In genomic region chr1:184999071-184999750, GRCm38 (mm10) we compare ENCODE assay signal across 8 mouse cellular contexts. TPM values are rescaled to one million over a fixed set of nuclear protein-coding genes. Genes with fewer than 3 reads are reported as not detected.
DNase-seq lines count a peak whose midpoint lies in the region; ATAC-seq lines count a peak whose summit lies in the region.

TSS of gene Mark1 (minus strand) at chr1:184999570.

- no peaks in the 10 kb centered on the region for H3K9me3 ChIP-seq in lung, embryonic 15.5 days
- no peaks in the 10 kb centered on the region for H3K9me3 ChIP-seq in forebrain, embryonic 11.5 days (ENCODE audit: control insufficient read depth, low read length)
- H3K9me3 ChIP-seq in hindbrain, embryonic 16.5 days (ENCODE audit: control insufficient read depth, low read length): no peaks in the 10 kb centered on the region
- no peaks in the 10 kb centered on the region for H3K9me3 ChIP-seq in liver, embryonic 12.5 days (replicated peaks)

- peak within 1 kb of the TSS; percentile 77 for H3K9ac ChIP-seq in lung, embryonic 15.5 days
- H3K9ac ChIP-seq in forebrain, embryonic 11.5 days (ENCODE audit: low read length): peak within 1 kb of the TSS; percentile 94
- H3K9ac ChIP-seq in hindbrain, embryonic 16.5 days (ENCODE audit: low read depth, low read length): peak within 1 kb of the TSS; percentile 97
- peak within 1 kb of the TSS; percentile 27; the same call in 1 of the 2 replicates for H3K9ac ChIP-seq in liver, embryonic 12.5 days

- H3K27ac ChIP-seq in lung, embryonic 15.5 days: no peak within 1 kb of the TSS
- H3K27ac ChIP-seq in forebrain, embryonic 11.5 days (ENCODE audit: low read depth, low read length): peak within 1 kb of the TSS; percentile 10; the same call in 1 of the 2 replicates
- H3K27ac ChIP-seq in hindbrain, embryonic 16.5 days (ENCODE audit: low read depth, low read length): peak within 1 kb of the TSS; percentile 93
- no peak within 1 kb of the TSS for H3K27ac ChIP-seq in liver, embryonic 12.5 days

- H3K27me3 ChIP-seq in lung, embryonic 15.5 days: peaks cover 5% of the 10 kb centered on the region
- no peaks in the 10 kb centered on the region for H3K27me3 ChIP-seq in forebrain, embryonic 11.5 days (ENCODE audit: control insufficient read depth, insufficient read depth, low read length)
- H3K27me3 ChIP-seq in hindbrain, embryonic 16.5 days (replicated peaks; ENCODE audit: control insufficient read depth, insufficient read depth, low read length): no peaks in the 10 kb centered on the region
- H3K27me3 ChIP-seq in liver, embryonic 12.5 days (replicated peaks): peaks cover 63% of the 10 kb centered on the region

- peak within 1 kb of the TSS; percentile 81 for H3K4me2 ChIP-seq in lung, embryonic 15.5 days
- peak within 1 kb of the TSS; percentile 67 for H3K4me2 ChIP-seq in forebrain, embryonic 11.5 days (ENCODE audit: low read depth, low read length, severe bottlenecking)
- H3K4me2 ChIP-seq in hindbrain, embryonic 16.5 days (ENCODE audit: low read length): peak within 1 kb of the TSS; percentile 65
- peak within 1 kb of the TSS; percentile 75 for H3K4me2 ChIP-seq in liver, embryonic 12.5 days

- H3K36me3 ChIP-seq in lung, embryonic 15.5 days: no peaks in the 10 kb centered on the region
- H3K36me3 ChIP-seq in forebrain, embryonic 11.5 days (ENCODE audit: control insufficient read depth, insufficient read depth, low read length): no peaks in the 10 kb centered on the region
- no peaks in the 10 kb centered on the region for H3K36me3 ChIP-seq in hindbrain, embryonic 16.5 days (ENCODE audit: control insufficient read depth, insufficient read depth, low read length)
- H3K36me3 ChIP-seq in liver, embryonic 12.5 days: no peaks in the 10 kb centered on the region

- DNase-seq in lung, postnatal 14 days: no peak
- DNase-seq in forebrain, embryonic 11.5 days (ENCODE audit: low spot score): peak; percentile 76
- DNase-seq in retina, postnatal 1 day: peak; percentile 63
- no peak for DNase-seq in c-Kit-positive CD71-positive TER-119-positive erythroid progenitor cells, embryonic 14.5 days (ENCODE audit: low spot score)

- WGBS in lung, embryonic 15.5 days: under 1% methylated on average over 80 of the region's 88 CpGs
- under 1% methylated on average over 74 of the region's 88 CpGs for WGBS in forebrain, embryonic 11.5 days
- WGBS in hindbrain, embryonic 16.5 days: under 1% methylated on average over 30 of the region's 88 CpGs
- WGBS in liver, embryonic 12.5 days (ENCODE audit: insufficient replicate concordance): 2% methylated on average over 49 of the region's 88 CpGs

- H3K4me3 ChIP-seq in lung, embryonic 15.5 days: peak within 1 kb of the TSS; percentile 61
- peak within 1 kb of the TSS; percentile 86 for H3K4me3 ChIP-seq in forebrain, embryonic 11.5 days (ENCODE audit: low read depth, low read length)
- H3K4me3 ChIP-seq in hindbrain, embryonic 16.5 days (ENCODE audit: low read length): peak within 1 kb of the TSS; percentile 87
- peak within 1 kb of the TSS; percentile 61 for H3K4me3 ChIP-seq in liver, embryonic 12.5 days

- peaks cover 10% of the 10 kb centered on the region for H3K4me1 ChIP-seq in lung, embryonic 15.5 days
- H3K4me1 ChIP-seq in forebrain, embryonic 11.5 days (replicated peaks; ENCODE audit: control insufficient read depth, insufficient read depth, low read length): peaks cover 8% of the 10 kb centered on the region
- H3K4me1 ChIP-seq in hindbrain, embryonic 16.5 days (ENCODE audit: control insufficient read depth, insufficient read depth, low read depth, low read length): peaks cover 9% of the 10 kb centered on the region
- 0 out of 2 replicates have a peak, but pooled peaks cover 6% of the 10 kb centered on the region for H3K4me1 ChIP-seq in liver, embryonic 12.5 days

- ATAC-seq in lung, embryonic 15.5 days (ENCODE audit: borderline replicate concordance, extremely low read depth, low FRiP score, low TSS enrichment): peak; percentile 60; the same call in 1 of the 2 replicates
- peak; percentile 45 for ATAC-seq in cerebellum, adult (ENCODE audit: insufficient number of reproducible peaks, low FRiP score, low TSS enrichment)
- ATAC-seq in forebrain, embryonic 11.5 days (replicated peaks; ENCODE audit: low FRiP score): peak; percentile 58
- ATAC-seq in hindbrain, embryonic 16.5 days: peak; percentile 51
- no peak for ATAC-seq in liver, embryonic 12.5 days

RNA-seq across cellular contexts. Expression of gene Mark1, which starts in this region (rescaled TPM):
- 2.2 and 2.7 TPM in 2 replicates for polyA plus RNA-seq in lung, embryonic 15.5 days (2015; fragmentation: Nextera tagmentation; extraction: Ambion mirVana)
- polyA plus RNA-seq in forebrain, embryonic 11.5 days (2014; fragmentation: Nextera tagmentation; extraction: Ambion mirVana): 5.5 and 7.4 TPM in 2 replicates
- 11.5 and 11.8 TPM in 2 replicates for polyA plus RNA-seq in hindbrain, embryonic 16.5 days (2015; fragmentation: Nextera tagmentation; extraction: Ambion mirVana)
- polyA plus RNA-seq in liver, embryonic 12.5 days (2016; fragmentation: Nextera tagmentation; extraction: Ambion mirVana): 0.30 and 0.42 TPM in 2 replicates

Comparison
In these comparisons a context has a peak if more than half of its experiments do, and no peak if none do; other contexts are left out.
1. H3K27ac ChIP-seq: peak in forebrain, embryonic 11.5 days (single experiment) and hindbrain, embryonic 16.5 days (single experiment); none in lung, embryonic 15.5 days (single experiment) and liver, embryonic 12.5 days (single experiment).
2. H3K9ac ChIP-seq: peak in every context shown above with its lines; median percentile 97 in hindbrain, embryonic 16.5 days; 94 in forebrain, embryonic 11.5 days; 77 in lung, embryonic 15.5 days; 27 in liver, embryonic 12.5 days.
3. DNase-seq: peak in forebrain, embryonic 11.5 days (single experiment) and retina, postnatal 1 day (single experiment); none in lung, postnatal 14 days (single experiment) and c-Kit-positive CD71-positive TER-119-positive erythroid progenitor cells, embryonic 14.5 days (single experiment).
4. Peak in every context shown above with its lines, with median percentiles within 50 percentile points of each other: H3K4me2 ChIP-seq and H3K4me3 ChIP-seq.